Mouse (Mus musculus): ENCODE data around the gene Spty2d1.

DNA sequence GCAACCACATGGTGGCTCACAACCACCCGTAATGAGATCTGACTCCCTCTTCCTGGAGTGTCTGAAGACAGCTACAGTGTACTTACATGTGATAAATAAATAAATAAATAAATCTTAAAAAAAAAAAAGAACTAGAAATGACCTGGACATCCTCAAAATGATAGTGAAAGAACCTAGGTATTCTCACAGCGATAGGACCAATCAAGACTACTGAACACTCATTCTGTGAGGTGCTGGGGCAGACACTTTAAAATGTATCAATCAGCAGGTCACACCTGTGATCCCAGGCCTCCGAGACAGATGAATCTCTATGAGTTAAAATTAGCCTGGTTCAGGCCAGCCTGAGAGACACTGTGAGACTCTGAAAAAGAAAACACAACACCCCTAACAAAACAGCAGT is 8.4 kb upstream of the Spty2d1 start:
- no peak for TF ChIP-seq CTCF (conservative IDR thresholded peaks at IDR 0.05; ENCODE audit: low read length)
- TF ChIP-seq NANOG (IDR thresholded peaks at IDR 0.05; ENCODE audit: borderline replicate concordance, low read length): no peak
